Mouse (Mus musculus) adrenal gland, adult (tissue): ENCODE measurements around the gene Apol9a.

Source experiments
- DNase-seq, 2 experiments: peaks; one replicate each; pipeline ENCODE4 v3.0.0; 2022 to 2023; ENCODE audit warnings: low spot score in 1 of 2; ENCODE audit not compliant: inconsistent age in 2 of 2

The Apol9a gene

DNA sequence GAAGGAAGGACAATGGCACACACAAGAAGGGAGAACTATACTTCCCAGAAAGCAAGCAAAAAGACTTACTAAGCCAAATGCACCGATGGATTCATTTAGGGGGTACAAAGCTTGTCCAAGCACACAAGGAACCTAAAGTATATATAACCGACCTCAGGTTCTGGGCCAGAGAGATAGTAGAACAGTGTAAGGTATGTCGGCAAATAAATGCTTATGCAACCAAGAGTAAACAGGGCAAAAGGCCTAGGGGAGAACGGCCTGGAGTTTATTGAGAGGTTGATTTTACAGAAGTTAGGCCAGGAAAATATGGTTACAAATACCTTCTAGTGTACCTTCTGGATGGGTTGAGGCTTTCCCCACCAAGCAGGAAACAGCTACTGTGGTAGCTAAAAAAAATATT, 33.5 kb downstream of the Apol9a start:
- DNase-seq = no peak

DNA sequence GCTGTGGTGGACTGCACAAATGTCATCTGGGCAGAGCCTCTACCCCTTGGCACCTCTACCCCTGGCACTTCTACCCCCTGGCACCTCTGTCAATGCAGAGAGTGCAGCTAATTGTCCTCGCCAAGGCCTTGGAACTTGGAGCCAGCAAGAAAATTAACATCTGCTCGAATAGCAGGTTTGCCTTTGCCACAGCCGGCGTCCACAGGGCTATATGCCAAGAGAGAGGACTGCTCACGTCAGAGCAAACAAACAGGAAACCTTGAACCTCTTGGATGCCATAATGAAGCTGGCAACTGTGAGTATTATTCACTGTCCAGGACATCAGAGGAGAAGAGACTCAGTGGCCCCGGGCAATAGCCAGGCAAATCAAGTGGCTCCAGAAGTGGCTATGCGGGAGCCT, 34.0 kb downstream of the Apol9a start:
- peak; percentile 72 to 92 for DNase-seq

DNA sequence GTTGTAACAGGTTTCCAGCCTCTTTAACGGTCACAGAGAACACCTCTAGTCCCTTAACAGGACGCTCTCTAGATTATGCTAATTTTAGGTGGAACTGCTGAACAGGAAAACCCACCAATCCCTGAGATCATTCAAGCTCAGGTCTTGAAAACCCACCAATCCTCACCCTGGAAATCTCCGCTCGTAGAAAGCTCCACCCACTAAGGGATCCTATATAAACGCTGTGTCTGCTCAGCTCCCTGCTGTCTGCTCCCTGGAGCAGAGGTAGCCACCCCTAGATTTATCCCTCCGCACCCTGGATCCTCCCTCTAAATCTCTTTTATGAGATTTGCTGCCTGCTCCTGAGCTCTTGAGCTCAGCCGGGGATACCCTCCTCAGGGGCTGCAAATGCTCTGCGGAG, 40.3 kb downstream of the Apol9a start:
- no peak for DNase-seq

DNA sequence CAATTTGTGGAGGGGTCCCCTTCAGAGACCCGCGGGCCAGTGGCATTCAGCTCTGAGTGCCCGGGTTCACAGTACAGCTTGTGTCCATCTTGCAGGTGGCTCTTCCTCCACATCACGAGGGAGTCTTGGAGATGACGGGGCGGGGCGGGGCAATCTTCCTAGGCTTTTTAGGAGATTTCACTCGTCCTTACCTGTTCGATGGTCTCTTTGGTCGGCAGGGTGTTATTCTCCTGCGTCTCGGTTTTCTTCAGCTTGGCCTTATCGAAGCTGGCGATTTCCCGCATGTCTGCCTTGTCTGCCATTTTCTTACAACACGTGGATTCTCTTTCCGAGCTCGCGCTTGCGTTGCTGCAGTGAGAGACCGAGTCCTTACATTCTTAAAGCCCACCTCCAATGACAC, 41.0 kb downstream of the Apol9a start:
- DNase-seq = no peak

DNA sequence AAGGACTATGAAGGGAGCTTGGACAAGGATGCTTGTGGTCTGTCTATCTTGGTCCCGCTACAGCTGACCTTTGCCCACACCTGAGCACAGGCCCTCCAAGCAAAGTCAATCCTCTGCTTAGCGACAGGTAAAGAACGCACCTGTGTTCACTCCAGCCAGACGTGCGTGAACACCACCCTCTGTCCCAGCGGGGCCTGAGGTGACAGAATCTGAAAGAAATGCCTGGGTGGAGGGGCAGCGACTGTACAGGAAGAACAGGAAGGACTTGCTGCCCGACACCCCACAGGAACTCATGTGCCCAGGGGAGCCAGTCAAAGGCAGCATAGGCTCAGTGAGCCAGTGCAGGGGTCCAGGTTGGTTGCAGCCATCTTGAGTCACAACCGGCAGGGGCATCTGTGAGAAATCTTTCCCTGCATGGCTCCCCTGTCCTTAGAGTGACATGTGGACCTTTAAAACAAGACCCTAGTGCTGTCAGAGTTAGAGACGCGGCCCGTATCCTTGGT, 42.1 kb downstream of the Apol9a start:
- DNase-seq = peak in 1 of 2 experiments; percentile 59

DNA sequence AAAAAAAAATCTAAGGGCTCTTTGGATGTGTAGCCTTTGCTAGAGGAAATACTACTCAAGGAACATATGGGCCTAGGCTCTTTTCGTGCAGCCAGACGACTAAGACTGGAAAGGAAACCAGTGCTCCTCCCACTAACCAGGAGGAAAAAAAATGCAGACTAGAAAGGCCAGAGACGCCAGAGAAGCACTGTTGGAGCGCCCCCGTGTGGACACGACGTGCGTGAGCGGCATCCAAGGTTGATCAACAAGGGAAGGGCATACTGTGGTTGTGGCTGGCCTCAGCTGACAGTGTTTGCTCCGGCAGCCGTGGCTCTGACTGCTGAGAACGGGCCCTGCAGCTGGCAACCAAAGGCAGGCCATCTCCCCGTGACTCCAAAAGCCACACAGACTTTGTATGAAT, 42.8 kb downstream of the Apol9a start:
- peak; percentile 94 to 98 for DNase-seq

DNA sequence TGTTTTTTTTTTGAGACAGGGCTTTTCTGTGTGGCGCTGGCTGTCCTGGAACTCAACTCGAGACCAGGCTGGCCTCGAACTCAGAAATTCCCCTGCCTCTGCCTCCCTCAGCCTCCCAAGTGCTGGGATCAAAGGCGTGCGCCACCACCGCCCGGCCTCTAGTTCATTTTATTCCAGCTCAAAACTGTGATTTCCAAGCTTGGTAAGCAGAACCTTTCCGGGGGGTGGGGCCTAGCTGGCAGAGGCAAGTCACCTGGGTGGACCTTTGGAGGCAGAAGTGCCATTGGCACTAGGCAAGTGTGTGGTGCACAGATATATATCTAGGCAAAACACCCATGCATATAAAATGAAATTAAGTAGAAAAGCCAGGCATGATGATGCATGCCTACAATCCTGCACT, 43.4 kb downstream of the Apol9a start:
- DNase-seq = peak in 1 of 2 experiments; percentile 56

DNA sequence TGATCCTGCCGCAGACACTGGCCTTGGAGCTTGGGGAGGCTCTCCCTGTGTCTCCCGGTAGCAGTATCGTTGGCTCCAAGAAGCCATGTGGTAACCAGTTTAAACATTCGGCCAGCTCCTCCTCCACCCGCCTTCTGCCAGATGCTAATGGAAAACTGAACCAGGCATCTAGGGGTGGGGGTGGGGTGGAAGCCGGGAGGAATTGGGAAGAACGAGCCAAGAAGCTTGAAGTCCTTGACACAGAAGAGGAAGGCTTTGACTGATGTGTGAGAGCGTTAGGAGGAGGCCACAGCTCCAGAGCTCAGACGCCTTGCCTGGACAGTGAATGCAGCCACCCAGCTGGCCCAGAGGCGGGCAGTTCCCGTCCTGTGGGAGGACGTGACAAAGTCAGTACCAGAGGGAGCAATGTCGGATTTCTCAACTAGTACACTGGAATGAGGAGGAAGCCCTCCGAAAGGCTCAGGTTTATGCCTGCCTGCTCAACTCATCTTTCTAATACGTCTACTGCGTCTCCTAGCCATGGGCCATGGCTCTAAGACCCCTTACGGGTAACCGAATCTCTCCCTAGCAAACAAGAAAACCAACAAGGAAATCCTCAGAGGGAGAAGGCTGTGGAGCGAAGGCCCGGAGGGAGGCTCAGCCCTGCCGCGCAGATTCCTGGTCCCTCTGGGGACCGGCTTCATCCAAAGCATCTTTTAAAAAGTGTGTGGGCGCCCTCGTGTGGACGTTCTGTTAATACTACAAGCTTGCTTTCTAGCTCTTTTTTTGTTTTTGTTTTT, 44.0 kb downstream of the Apol9a start:
- DNase-seq = peak; percentile 86 to 93

DNA sequence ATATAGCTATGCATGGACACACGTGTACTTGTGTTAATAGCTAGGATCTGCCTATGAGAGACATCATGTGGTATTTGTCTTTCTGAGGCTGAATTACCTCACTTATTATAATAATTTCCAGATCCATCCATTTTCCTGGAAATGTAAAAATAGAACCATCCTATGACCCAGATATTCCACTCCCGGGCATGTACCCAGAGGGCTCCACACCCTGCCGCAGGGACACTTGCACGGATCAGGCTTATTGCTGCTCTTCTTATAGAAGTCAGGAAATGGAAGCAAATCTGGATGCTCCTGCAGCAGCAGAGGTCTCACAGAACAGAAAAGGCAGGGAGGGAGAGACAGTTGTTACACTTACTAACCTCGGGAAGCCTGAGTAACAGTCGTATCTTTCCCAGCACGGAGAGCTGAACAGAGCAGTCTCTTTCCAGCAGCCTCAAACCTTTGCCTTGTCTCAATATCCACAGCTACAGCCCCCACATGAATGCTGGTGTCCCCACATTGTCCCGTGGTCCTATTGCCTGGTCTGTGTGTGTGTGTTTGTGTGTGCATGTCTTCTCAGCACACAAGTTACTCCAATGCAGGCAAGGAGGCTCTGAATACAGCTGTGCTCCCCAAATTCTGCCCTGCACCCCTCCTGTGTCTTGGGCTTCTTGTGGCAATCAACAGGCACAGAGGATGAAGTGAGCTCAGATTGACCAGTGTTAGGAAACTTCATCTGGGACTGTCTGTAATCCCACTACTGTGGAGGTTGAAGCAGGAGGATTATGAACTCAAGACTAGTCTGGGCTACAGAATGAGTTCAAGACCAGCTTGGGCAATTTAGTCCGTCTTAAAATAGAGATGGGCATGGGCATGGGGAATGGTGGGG, 45.0 kb downstream of the Apol9a start:
- DNase-seq = peak in 1 of 2 experiments; percentile 71

DNA sequence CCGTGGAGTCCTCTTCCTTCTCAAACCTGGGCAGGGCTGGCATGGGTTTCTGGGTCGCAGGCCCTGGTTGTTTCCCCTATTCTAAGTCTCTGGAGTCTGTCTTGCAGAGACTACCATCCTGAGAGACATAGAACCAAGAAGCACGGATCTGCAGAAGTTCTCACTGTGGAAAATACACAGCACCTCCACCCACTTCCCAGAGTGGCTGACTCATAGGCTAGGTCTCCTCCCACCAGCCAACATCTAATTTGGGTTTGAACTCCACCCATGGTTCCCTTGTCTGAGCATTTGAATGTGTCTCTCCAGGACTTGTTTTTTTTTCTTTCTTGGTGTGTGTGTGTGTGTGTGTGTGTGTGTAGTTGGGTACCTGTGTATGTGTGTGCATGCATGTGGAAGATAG, 46.9 kb downstream of the Apol9a start:
- peak in 1 of 2 experiments; percentile 79 for DNase-seq

DNA sequence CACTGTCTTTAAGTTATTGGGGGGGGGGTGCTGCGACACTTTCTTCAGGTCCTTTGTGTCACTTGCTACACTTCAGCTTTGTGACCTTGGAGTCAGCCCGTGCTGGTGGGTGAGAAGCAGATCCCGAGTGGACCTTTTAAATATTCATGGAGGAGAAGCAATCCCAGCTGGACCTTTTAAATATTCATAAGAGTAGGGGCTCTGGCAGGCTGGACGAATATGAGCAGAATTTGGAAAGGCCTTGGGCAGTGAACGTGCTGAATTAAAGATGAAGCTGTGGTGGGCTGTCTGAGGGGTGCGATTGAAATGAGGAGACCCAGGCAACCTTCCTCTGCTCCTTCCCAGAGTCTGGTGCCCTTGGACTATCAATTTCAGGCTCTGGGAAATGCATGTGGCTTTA, 47.4 kb downstream of the Apol9a start:
- no peak for DNase-seq

DNA sequence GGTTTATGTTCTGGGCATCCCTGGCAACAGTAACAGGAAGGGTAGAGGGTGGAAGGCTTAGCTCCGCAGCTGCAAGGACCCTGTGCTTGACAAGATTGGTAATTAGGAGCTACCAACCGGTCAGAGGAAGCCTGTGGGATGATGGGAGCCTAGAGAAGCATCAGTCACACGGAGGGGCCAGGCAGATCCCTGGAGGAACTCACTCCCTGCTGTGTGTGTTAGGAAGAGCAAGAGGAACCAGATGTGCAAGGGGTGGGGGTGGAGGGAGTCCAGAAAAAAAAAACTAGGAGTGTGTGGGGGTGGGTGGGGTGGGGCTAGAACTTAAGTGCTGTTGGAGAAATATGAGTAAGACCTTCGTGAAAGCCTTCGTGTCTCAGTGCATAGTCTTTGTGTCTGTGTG, 48.0 kb downstream of the Apol9a start:
- DNase-seq = no peak

DNA sequence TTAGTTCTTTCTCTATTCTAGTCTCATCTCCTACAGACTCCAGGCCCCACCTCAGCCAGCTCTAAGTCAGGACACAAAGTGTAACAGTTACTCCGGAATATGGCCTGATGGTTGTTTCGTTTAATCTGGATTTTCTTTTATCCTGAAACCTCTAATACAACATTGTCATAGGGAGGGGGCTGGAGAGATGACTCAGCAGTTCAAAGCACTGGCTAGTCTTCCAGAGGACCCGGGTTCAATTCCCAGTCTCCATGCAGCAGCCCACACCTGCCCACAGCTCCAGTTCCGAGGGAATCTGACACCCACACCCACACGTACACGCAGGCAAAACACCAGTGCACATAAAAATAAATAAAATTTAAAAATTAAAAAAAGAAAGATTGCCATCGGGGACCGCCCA, 51.0 kb downstream of the Apol9a start:
- no peak for DNase-seq

DNA sequence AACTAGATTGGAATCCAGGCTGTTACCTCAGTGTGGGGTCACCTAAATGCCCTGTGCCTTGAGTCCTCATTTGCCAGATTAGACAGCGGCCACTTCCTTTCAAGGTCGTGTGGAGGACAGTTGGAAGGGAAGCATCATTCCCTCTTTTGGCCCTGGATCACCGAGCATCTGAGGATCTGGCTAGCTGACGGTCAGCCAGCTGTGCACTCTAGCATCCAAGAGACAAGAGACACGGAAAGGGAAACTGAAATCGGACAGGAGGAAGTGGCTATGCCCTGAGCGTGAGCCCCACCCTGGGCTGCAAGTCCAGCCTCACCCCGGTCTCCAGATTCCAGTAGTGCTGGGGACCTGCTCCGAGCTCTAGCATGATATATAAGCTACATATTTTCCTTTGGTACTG, 51.4 kb downstream of the Apol9a start:
- DNase-seq = peak; percentile 48 to 73

DNA sequence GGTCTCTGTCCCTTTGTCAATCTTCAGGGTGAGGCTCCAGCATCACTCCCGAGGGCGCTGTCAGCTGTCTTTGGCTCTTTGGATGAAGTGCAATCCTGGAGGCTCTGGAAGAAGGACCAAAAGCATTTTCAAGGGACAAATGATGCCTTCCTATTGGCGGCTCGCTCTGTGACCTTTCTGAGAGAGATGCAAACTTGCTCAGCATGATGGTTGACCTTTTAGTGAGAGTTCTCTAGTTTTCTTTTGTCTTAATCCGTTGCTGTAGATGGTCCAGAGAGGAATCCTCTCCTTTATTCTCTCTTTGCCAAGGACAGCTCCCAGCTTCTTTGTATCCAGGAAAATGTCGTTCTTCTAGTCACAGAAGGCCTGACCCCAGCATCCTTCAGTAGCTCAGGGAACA, 51.9 kb downstream of the Apol9a start:
- no peak for DNase-seq

DNA sequence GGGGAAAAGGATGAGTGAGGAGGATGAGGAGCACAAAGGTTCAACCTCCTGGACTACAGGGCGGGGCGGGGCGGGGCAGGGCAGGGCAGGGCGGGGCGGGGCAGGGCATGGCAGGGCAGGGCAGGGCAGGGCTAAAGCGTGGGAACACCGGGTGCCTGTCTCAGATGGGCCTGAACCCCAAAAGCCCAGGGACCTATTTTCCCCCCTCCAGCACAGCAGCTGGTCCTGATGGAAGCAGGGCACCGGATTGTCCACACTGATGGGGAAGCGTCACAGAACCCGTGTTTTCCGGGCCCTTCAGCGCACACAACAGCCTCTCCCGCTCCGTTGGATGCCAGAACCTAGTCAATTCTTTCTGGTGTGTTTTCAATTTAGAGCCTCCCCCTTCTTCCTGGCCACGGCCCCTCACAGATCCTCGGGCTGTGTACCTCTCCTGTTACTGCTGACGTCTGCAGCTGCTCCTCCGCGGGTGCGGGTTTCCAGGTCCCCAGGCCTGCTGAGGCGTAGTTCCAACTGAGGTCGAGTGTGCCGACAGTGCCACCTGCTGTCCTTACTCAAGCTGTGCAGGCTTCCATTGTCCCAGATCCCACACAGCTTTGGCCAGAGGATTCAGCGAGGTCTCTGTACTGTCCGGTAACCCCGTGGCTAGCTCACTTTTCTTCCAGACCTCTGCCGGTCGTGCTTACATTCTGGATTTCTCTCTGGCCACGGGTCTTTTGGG, 52.5 kb downstream of the Apol9a start:
- peak; percentile 87 to 96 for DNase-seq

DNA sequence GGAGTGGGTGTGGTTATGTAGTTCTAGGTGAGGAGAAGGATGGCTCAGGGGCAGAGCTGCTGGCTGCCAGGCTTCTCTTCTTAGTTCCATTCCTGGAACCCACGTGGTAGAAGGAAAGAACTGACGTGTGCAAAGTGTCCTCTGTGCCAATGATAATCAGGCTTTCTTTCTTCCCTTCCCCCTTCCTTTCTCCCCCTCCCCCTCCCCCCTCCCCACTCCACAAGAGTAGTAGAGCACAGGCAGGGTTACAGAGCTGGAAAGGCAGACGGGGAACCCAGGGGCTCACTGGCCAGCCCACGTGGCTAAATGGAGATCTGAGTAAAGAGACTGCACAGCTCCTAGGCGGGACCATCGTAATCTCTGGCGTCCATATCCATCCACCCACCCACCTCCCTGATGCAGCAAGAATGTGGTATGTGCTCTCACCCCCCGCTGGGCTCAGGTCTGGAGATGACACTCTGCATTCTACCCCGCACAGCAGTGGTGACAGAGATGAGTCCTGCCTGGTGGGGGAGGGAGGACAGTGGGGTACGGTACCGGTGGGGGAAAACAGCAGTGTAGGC, 54.6 kb downstream of the Apol9a start:
- no peak for DNase-seq

DNA sequence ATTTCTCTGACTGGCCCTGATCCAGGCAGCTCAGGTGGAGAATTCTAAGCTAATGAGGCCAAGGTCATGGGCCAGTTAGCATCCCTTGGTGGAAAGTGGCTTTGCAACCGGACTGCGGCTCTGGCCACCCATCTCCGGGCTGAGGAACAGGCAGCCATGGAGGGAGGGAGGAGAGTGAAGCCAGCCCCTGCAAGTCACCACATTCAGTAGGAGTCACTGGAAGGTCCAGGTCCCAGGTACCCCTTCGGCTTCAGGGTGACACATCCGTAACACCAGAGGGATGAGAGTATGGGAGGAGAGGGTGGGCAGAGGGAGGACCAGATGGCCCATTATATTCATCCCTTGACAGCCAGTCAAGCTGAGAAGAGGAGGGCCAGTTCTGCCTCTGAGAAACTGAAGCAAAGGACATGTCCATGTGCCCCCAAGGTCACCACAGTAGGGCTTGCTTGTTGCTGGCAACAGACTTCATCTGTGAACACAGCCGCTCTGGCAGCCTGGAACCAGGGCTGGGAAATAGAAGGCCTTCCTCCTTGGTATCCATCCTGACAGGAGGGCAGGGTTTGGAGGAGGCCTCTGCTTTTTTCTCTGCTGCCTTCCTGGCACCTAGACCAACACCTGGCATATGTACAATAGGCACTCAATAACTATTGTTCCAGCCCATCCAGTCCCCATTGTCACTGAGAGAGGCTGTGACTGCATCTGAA, 55.9 kb downstream of the Apol9a start:
- peak in 1 of 2 experiments; percentile 67 for DNase-seq

DNA sequence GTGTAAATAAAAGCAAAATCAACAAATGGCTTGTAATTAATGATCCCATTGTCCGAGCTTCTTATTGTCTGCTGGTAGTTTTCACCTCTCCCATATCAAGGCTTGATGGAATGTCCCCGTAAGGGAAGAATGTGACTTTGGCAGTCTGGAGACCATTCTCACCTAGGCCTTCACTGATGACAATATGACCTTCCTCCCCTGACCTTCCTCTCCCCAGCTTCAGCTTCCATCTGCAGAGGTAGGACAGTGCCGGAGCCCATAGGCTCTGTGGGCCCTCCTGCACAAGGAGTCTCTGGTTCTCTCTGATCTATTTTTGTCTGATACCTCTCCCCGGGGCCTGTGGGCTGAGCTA, 56.5 kb downstream of the Apol9a start:
- DNase-seq = no peak
